Mouse (Mus musculus) C2C12 (cell line): ENCODE data around the gene C5ar1. TPM values are rescaled to one million over a fixed set of nuclear protein-coding genes. Genes with fewer than 3 reads are reported as not detected.

Experiments
- H3K27me3 ChIP-seq: one replicate; pipeline ENCODE4 v1.6.1; 2011; ENCODE audit not compliant: control insufficient read depth, insufficient read depth, insufficient read length
- H3K36me3 ChIP-seq: one replicate; pipeline ENCODE4 v1.6.1; 2011; ENCODE audit not compliant: control insufficient read depth, insufficient read depth
- H3K4me3 ChIP-seq: one replicate; pipeline ENCODE4 v1.5.1; 2011; ENCODE audit warnings: mild to moderate bottlenecking, control low read depth; ENCODE audit not compliant: poor library complexity, insufficient read depth, severe bottlenecking
- H3K79me2 ChIP-seq: one replicate; pipeline ENCODE4 v1.6.1; 2011; ENCODE audit not compliant: control insufficient read depth, insufficient read depth
- H3K79me3 ChIP-seq: one replicate; pipeline ENCODE4 v1.6.1; 2011; ENCODE audit warnings: low read depth, control low read depth
- H3ac ChIP-seq: one replicate; pipeline ENCODE3; 2011; ENCODE audit warnings: low read depth; ENCODE audit not compliant: control insufficient read depth, insufficient read length
- CEBPB ChIP-seq: IDR thresholded peaks from one replicate; pipeline ENCODE4 v1.6.1; 2011; ENCODE audit warnings: low read depth, mild to moderate bottlenecking, control low read depth, moderate library complexity
- CTCF ChIP-seq: IDR thresholded peaks from one replicate; pipeline ENCODE4 v1.5.1; 2011; ENCODE audit not compliant: control insufficient read depth, insufficient read depth, insufficient read length
- FOSL1 ChIP-seq: IDR thresholded peaks from one replicate; pipeline ENCODE4 v1.8.0; 2011; ENCODE audit warnings: mild to moderate bottlenecking, low read length; ENCODE audit not compliant: poor library complexity, insufficient read depth, severe bottlenecking
- MAX ChIP-seq: IDR thresholded peaks from one replicate; pipeline ENCODE4 v1.6.1; 2011; ENCODE audit warnings: mild to moderate bottlenecking, control low read depth
- MYOD1 ChIP-seq: IDR thresholded peaks from one replicate; pipeline ENCODE4 v1.6.1; 2011; ENCODE audit warnings: low read depth; ENCODE audit not compliant: control insufficient read depth, insufficient read length
- MYOG ChIP-seq: IDR thresholded peaks from one replicate; pipeline ENCODE4 v1.6.1; 2011; ENCODE audit not compliant: control insufficient read depth, insufficient read length; ENCODE audit errors: extremely low read depth
- USF1 ChIP-seq: IDR thresholded peaks from one replicate; pipeline ENCODE4 v1.6.1; 2011; ENCODE audit warnings: low read depth, mild to moderate bottlenecking, control low read depth, moderate library complexity
- polyA plus RNA-seq: library from polyadenylated mRNA; unstranded; fragments of >200 nt; fragmentation: generic; extraction: Trizol; gene quantifications from one replicate; pipeline ENCODE4 v1.2.1, GENCODE M21; 2012; ENCODE audit warnings: missing spikeins

Gene C5ar1
- polyA plus RNA-seq, 1 experiment, result 0.02 TPM

DNA sequence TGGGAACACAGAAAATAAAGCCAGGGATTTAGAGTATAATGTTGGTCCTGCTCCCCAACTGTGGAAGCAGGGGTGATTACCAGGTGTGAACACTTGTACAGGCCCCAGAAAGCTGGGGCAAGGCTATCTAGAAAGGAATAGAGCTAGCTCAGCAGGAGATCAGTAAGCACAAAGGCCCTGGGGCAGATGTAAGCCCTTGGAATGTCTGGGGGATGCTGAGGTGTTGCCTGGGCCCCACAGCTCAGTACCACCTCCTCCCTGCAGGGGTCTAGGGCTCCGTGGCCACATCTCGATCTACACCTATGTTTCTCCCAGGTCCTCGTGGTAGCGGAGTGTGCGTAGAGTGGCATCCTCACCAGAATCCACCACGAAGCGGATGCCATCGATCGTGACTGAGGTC is 45.4 kb downstream of the C5ar1 start:
- Histone ChIP-seq H3K79me3 (no peaks in the 10 kb centered on the region), H3K4me3 (no peak overlapping the region), H3K27me3 (no peaks in the 10 kb centered on the region), H3K36me3 (no peaks in the 10 kb centered on the region), H3K79me2 (no peaks in the 10 kb centered on the region), H3ac (no peak overlapping the region)
- TF ChIP-seq FOSL1 (no peak), CTCF (no peak), MYOD1 (no peak), MYOG (no peak), CEBPB (no peak), USF1 (no peak), MAX (no peak)

DNA sequence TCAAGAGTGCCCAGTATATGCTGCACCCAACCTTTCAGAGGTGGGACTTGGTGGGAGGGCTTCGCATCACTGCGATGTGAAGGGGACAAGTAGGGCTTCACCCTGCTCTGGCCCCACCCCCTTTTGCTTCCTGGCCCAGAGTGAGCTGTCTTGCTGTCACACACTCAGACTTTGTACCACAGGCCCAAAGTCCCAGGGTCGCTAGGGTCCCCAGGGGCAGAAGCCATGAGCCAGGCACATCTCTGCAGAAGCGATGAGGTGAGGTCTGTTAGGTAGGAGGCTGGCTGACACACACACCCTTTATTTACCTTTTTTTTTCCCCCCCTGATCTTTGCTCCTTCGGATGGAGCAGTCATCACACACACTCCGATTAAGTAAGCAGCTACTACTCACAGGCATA is 46.1 kb downstream of the C5ar1 start:
- no peaks in the 10 kb centered on the region for H3K79me2 ChIP-seq
- no peaks in the 10 kb centered on the region for H3K27me3 ChIP-seq
- H3K36me3 ChIP-seq, result no peaks in the 10 kb centered on the region
- no peak overlapping the region for H3ac ChIP-seq
- no peak overlapping the region for H3K4me3 ChIP-seq
- H3K79me3 ChIP-seq, result no peaks in the 10 kb centered on the region
- TF ChIP-seq USF1, result no peak
- TF ChIP-seq MAX, result no peak
- no peak for TF ChIP-seq CEBPB
- no peak for TF ChIP-seq CTCF
- no peak for TF ChIP-seq MYOD1
- no peak for TF ChIP-seq FOSL1
- TF ChIP-seq MYOG, result no peak

DNA sequence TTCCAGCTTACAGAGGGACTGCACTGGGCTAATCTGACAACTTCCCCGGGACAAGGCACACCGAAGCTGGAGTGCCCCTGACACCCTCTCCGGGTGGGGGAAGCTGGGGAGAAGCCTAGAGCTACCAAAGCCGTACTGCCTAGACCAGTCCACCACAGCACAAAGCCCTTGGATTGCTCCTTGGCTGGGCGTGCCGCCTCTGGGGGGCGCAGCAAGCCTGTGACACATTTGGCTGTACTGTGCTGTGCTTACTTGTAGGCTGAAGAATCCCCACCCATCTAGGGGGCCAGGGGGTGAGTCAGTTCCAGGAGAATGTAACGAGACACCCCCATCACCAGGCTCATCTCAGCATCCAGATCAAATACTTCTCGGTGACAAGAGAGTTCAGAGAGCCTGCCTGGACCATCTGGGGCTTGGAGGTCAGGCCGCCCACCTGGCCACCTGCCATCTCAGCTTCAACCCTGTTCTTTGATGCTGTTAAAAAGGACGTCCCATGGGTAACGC is 48.4 kb downstream of the C5ar1 start:
- Histone ChIP-seq H3ac (no peak overlapping the region), H3K79me3 (no peaks in the 10 kb centered on the region), H3K27me3 (no peaks in the 10 kb centered on the region), H3K4me3 (no peak overlapping the region), H3K79me2 (no peaks in the 10 kb centered on the region), H3K36me3 (no peaks in the 10 kb centered on the region)
- TF ChIP-seq MYOD1 (no peak), USF1 (no peak), MYOG (no peak), FOSL1 (no peak), MAX (no peak), CEBPB (no peak), CTCF (no peak)

DNA sequence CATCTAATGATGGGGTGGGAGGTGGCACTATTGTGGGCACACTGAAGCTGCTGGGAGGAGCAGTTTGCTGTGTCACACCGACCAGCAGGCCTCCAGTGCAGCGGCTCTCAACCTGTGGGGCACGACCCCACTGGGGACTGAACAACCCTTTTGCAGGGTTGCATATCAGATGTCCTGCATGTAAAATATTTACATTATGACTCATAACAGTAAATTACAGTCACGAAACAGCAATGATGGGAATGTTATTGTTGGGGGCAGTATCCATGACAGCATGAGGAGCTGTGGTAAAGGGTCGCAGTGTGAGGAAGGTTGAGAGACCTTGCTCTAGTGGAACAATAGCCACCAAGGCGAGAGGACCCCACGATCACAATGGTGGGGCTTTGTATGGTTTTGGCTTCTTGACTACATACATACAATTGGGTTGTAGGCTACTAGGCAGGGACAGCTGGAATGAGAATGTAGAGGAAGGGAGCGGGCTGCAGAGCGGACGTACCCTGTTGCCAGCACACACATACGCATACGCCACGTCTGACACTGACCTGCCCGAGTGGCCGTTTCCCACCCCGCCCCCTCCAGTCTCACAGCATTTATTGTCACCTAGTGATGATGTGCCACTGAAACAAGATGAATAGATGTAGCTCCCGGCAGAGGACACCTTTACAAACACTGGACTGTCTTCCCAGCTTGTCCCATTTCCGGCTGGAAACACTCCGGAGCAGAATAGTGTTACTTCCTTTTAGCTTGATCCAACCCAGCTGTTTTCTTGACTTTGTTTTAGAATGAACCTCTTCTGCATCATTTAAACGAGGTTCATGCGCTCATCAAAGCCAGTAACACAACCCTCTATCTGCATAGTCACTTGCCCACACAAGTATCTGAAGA is 50.3 kb downstream of the C5ar1 start:
- TF ChIP-seq FOSL1 (peak; percentile 75), CEBPB (no peak), CTCF (no peak), MYOD1 (peak; percentile 8), USF1 (no peak), MAX (peak; percentile 20)
- no peaks in the 10 kb centered on the region for H3K36me3 ChIP-seq
- H3K79me2 ChIP-seq, result no peaks in the 10 kb centered on the region

DNA sequence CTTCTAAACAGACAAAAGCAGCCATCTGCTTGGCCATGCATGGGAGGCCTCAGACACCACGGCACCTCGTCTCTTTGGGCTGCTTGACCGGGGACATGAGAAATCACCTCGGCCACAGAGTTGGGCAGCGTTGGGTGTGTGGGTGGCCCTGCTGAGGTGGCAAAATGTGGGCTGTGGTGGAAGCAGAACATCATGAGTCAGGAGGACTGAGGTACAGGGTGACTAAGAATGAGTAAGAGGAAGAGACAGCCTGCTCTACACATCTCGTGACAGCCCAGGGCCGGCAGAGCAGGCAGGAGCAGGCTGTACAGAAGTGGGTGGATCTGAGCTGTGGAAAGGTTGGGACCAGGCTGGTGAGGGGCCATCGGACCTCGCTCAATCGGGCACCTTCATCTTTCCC is 51.8 kb downstream of the C5ar1 start:
- Histone ChIP-seq H3K36me3 (no peaks in the 10 kb centered on the region), H3ac (peak overlapping the region; percentile 16), H3K4me3 (no peak overlapping the region), H3K79me3 (no peaks in the 10 kb centered on the region), H3K27me3 (no peaks in the 10 kb centered on the region), H3K79me2 (no peaks in the 10 kb centered on the region)
- TF ChIP-seq USF1 (no peak), MAX (no peak), FOSL1 (peak; percentile 91), MYOG (no peak), MYOD1 (peak; percentile 85), CTCF (no peak), CEBPB (no peak)

More for the DNA sequence above, 50.3 kb downstream of the C5ar1 start:
- H3K4me3 ChIP-seq, result no peak overlapping the region
- H3K27me3 ChIP-seq, result no peaks in the 10 kb centered on the region
- H3K79me3 ChIP-seq, result no peaks in the 10 kb centered on the region
- H3ac ChIP-seq, result no peak overlapping the region

DNA sequence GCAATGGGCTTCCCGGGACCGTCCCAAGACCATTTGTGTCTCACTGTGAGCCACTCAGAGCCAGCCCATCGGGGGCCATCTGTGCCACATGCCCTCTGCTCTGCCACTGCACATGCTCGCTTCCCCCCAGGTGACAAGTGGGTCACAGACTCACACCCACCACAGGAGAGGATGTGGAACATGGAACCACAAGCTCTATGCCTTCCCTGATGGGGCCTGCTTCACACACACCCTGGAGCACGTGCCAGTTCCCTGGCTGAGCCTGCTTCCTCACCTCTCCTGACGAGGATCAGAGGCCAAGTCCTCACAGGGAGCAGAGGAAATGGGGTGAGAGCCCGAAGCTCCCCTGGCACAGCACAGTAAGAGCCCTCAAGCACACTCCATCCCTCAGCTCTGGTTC is 52.3 kb downstream of the C5ar1 start:
- no peaks in the 10 kb centered on the region for H3K36me3 ChIP-seq
- H3K79me2 ChIP-seq, result no peaks in the 10 kb centered on the region
- H3K79me3 ChIP-seq, result no peaks in the 10 kb centered on the region
- no peak overlapping the region for H3ac ChIP-seq
- TF ChIP-seq MAX (peak; percentile 17), USF1 (no peak)
- no peak overlapping the region for H3K4me3 ChIP-seq
- H3K27me3 ChIP-seq, result no peaks in the 10 kb centered on the region
